Mouse (Mus musculus) erythroblast, embryonic 14.5 days (primary cell): Measurements from ENCODE around the gene Olfr1368.

Experiments used
- GATA1 ChIP-seq: IDR thresholded peaks from 2 replicates; pipeline ENCODE4 v1.6.1; 2012; ENCODE audit warnings: low read length, inconsistent platforms, mixed read lengths
- TAL1 ChIP-seq: IDR thresholded peaks from 3 replicates; pipeline ENCODE4 v1.6.1; 2012; ENCODE audit warnings: low read length, inconsistent platforms, mixed read lengths

- no peak for TF ChIP-seq GATA1
- TF ChIP-seq TAL1 = no peak
Measured at GRCm38 (mm10) chr13:21183066-21183465, 37.4 kb upstream of the Olfr1368 start.
